In the genomic region with DNA sequence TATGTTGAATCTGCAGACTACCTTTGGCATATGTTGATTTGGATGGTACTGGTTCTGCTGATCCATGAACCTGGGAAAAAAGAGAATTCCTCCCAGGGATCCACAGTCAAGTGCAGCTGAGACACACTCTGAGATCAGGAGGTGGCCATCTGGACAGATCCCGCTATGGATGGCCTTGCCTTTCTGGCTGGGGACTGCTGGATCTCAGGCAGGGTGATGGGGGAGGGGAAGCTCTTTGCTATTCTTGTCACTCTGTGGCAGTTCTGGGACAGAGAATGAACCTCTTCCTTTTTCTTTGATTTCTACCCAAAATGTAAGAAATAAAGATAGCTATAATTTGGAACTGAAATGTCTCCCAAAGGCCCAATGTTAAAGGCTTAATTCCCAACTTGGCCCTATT, we compare ENCODE assay signal across 7 mouse cellular contexts.
"Had no signal": no experiment of that assay in that cellular context is flagged by ENCODE, and none has a peak within 500 bp of the region (broad histone marks: within the 10 kb centered on the region; RNA-seq: fewer than 3 reads in every experiment).

No protein-coding gene starts in this region.

- DNase-seq: liver, postnatal 0 days; lung, adult 2 months; lung, postnatal 14 days; lung, postnatal 36 days; thymus, adult 2 months; thymus, postnatal 25 days; thymus, postnatal 4 days had no signal
